Mouse (Mus musculus) thymus, postnatal 36 days (tissue): ENCODE measurements around the gene Rhbg.

Experiments used
- DNase-seq, 2 experiments: peaks; one replicate each; pipeline ENCODE4 v3.0.0; 2022; ENCODE audit warnings: mixed read lengths in 2 of 2

Gene Rhbg

DNA sequence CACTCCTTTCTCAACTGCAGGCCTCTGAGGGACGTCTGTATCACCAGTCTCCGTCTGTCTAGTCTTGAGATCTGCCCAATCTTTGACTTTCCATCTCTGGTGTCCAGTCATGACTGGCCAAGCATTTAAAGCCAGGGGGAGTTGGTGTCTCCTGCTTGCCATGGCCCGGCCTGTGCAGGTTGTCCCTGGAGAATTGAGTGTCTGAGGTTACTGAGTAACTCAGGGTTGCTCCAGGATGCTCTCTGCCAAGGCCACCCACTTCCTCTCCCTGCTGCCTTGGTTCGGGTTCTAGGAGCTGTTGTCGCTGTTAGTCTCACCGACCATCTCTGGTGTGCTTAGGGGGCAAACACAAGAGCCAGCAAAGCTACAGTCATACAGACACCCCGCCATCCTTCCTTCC is 1.9 kb upstream of the Rhbg start:
- no peak for DNase-seq

- no peak for DNase-seq
Observed at GRCm38 (mm10) chr3:88255950-88256349, 1.4 kb upstream of the Rhbg start.

- DNase-seq, result no peak
Observed at GRCm38 (mm10) chr3:88252739-88253138, 1.8 kb downstream of the Rhbg start.

- no peak for DNase-seq
Observed at GRCm38 (mm10) chr3:88248406-88248805, 6.1 kb downstream of the Rhbg start.

- no peak for DNase-seq
Observed at GRCm38 (mm10) chr3:88247666-88248065, 6.8 kb downstream of the Rhbg start.

DNA sequence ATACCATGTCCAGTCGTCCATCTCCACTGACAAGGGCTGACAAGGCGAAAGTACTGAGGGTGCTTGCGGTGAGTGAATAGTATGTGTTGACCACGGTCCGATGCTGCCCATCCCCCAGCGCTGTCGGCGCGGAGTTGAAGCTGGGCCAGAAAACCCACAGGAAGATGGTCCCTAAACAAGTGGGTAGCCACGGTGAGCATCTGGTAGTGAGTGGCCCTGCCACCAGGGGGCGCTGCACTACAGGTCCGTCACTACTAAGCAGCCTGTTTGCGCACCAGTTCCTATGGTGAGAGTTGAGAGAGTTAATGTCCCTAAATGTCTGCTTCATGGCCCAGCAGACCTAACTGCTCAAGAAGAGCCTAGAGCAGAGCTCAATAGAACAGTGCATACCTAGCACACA is 8.7 kb downstream of the Rhbg start:
- DNase-seq, result peak; percentile 69 to 74

GRCm38 (mm10) chr3:88244071-88244470 is 10.4 kb downstream of the Rhbg start:
- DNase-seq, result peak; percentile 50 to 52

DNA sequence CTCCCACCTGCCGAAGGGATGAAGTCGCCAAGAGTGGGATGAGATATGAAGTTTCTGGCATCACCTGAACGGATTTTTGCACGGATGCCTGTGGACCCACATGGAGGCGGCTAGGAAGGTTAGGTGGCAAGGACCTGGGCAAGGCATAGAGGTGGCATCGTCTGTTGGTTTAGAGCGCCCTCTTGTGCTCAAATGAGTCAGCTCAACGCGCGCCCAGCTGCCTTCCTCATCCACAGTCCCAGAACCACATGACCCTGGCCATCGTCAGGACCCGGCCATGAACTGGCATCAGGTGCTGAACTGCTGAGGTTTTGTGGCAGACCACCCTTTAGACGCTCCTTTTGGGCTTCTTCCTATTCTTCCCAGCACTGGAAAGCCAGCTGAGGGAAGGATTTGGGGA is 12.0 kb downstream of the Rhbg start:
- DNase-seq, result peak; percentile 53 to 62

- no peak for DNase-seq
Observed at GRCm38 (mm10) chr3:88241045-88241786, 13.3 kb downstream of the Rhbg start.

DNA sequence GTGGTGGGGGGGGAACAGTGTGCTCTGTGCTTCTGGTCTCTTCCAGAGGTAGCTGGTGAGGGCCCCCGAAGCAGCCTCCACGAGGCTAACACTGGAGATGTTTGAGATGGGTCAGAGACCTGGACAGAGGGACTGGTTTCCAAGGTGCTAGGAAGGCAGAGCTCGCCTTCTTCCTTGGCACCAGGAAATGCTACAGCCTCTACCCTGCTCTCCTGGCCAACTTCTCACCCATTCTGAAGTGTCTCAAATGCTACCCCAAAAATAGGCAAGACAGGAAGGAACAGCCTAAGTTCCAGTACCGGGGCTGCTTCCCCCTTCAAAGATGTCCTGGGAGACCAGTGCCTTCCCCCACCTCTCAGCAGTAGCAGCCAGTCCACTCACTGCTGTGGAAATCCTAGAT is 15.1 kb downstream of the Rhbg start:
- no peak for DNase-seq

GRCm38 (mm10) chr3:88238866-88239391 is 15.6 kb downstream of the Rhbg start:
- DNase-seq, result no peak

GRCm38 (mm10) chr3:88237556-88238194 is 16.8 kb downstream of the Rhbg start:
- DNase-seq, result peak; percentile 48 to 50

- no peak for DNase-seq
Observed at GRCm38 (mm10) chr3:88237161-88237555, 17.4 kb downstream of the Rhbg start.

DNA sequence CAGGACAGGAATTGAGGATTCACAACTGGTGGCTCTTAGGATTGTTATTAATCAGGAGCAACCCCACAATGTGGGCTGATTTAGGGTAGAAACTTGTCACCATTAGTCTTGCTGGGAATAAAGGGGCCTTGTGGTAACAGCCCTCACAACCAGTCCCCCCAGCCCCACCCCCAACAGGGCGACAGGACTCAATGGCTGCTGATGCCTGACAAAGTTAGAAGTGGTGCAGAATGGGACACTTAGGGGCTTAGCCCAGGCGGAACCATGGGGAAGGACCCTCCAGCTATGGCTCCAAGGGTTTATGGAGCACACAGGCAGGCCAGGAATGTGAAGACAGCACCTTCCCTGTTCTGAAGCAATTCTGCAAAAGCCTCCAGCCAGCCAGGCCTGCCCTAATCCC is 18.9 kb downstream of the Rhbg start:
- DNase-seq, result no peak

GRCm38 (mm10) chr3:88235216-88235615 is 19.3 kb downstream of the Rhbg start:
- peak; percentile 38 to 39 for DNase-seq

GRCm38 (mm10) chr3:88234041-88234440 is 20.5 kb downstream of the Rhbg start:
- DNase-seq, result no peak

GRCm38 (mm10) chr3:88232851-88233649 is 21.5 kb downstream of the Rhbg start:
- DNase-seq, result no peak

GRCm38 (mm10) chr3:88232301-88232702 is 22.2 kb downstream of the Rhbg start:
- no peak for DNase-seq

DNA sequence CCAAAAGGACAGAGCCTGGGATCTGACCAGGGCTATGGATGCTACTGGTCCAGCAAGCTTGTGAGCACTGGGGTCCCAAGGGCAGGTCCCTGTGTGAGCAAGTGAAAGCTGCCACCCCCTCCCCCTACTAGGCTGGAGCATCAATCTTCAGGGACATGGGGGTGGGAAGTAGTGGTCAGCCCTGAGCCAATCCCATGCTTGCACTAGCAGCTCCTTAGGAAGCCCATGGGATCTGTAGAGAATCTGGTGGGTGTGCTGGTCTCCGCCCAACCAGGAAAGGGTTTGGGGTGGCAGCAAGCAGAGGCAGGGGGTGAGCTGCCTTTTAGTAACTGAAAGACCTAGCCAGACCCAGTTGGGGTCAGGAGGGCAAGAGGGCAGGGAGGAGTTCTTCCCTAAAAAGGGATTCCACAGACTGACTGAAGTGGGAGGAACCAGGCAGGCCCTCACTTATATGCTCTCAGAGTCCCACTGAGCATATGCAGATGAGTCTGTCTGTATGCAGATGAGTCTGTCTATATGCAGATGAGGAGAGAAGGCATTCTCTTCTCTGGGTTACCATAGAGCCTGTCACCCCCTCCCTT is 23.4 kb downstream of the Rhbg start:
- no peak for DNase-seq

DNA sequence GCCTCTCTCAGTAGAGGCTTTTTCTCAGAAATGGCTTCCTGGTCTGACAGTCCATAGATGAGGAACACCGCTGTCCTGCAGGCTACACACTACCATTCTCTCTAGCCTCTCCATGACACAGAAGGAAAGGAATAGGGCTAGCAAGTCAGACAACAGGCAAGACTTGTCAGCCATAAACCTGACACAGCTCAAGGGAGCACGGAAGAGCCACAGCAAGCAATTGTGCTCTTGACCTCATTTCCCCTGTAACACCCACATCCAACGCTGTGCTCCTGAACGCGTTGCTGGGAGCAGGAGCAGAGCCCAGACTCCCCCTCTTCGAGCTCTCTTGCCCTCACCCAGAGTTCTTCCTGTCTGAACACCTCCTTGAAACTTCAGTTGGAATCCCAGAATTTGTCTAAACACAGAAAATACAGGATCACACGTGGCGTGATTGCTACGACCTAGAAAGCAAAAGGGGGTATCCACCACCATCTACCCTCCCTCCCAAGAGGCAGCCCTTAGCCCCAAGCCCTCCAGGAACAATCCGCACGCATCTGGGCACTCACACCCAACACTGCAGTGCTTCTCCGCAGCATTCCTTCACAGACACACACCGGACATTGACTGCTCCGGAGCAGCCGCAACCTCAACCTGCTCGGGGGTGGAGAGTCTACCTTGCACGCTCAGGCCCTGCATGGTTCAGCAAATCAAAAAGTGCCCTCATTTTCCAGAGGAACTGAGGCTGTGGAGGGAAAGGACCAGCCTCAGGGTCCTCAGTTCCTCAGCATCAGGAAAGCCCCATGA is 24.1 kb downstream of the Rhbg start:
- DNase-seq, result no peak

- no peak for DNase-seq
Observed at GRCm38 (mm10) chr3:88229526-88229925, 25.0 kb downstream of the Rhbg start.

DNA sequence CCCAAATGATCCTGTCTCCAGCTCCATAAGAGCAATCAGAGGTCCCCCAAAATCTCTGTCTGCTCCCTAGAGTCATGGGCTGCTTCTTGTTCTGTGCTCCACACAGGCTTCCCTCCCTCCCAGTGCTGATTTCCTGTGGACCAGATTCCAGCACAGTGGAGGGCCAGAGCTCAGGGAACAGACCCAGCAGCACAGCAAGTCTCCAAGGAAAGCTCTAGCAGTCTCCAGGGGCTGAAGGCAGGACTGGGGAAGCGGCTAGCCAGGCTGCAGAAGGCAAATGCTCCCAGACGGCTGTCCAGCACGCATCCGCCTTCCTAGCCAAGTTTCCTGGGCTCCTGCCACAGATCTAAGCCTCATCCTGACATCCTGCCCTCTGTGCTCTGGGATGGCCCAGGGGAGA is 25.6 kb downstream of the Rhbg start:
- DNase-seq, result no peak
